Comparison of ENCODE assay signal across 21 mouse cellular contexts in the genomic region with DNA sequence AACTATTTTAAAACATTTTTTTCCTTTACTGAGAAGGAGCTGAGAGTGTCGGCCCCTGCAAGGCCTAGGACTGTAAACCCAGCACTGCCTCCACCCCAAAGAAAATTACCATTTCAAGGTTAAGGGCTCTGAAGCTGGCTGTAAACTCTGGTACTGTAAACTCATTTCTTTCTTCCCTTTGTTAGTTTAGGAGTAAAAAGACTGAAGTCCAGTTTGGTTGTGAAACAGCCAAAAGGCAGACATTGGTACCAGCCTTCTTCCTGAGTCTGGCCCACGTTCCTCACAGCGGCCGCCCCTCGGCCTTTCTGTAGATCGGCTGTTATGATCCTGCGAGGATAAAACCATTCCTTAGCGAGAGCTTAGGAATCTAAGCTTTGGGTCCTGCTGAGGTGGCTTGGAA. TPM values are rescaled to one million over a fixed set of nuclear protein-coding genes. Genes with fewer than 3 reads are reported as not detected.
"Had no signal": no experiment of that assay in that cellular context is flagged by ENCODE, and none has a peak within 500 bp of the region (broad histone marks: within the 10 kb centered on the region; RNA-seq: fewer than 3 reads in every experiment).

No protein-coding gene starts in this region.

- H3K27ac ChIP-seq: midbrain, embryonic 10.5 days; midbrain, embryonic 12.5 days; neural tube, embryonic 12.5 days; stomach, embryonic 15.5 days; stomach, postnatal 0 days had no signal

- H3K4me3 ChIP-seq: midbrain, embryonic 10.5 days; midbrain, embryonic 12.5 days; neural tube, embryonic 12.5 days; stomach, embryonic 15.5 days had no signal

- H3K9me3 ChIP-seq: midbrain, embryonic 10.5 days; midbrain, embryonic 12.5 days; neural tube, embryonic 12.5 days; stomach, embryonic 15.5 days had no signal

- DNase-seq: lung, adult 18-20 months; lung, embryonic 14.5 days; lung, postnatal 10 days; lung, postnatal 4 days; midbrain, embryonic 14.5 days; right cerebral cortex, postnatal 14 days; thymus, adult 2 months; thymus, postnatal 25 days; thymus, postnatal 4 days had no signal

- H3K4me2 ChIP-seq: lung, embryonic 14.5 days; midbrain, embryonic 12.5 days; neural tube, embryonic 12.5 days; stomach, embryonic 15.5 days had no signal

- H3K9ac ChIP-seq: lung, embryonic 14.5 days; midbrain, embryonic 12.5 days; neural tube, embryonic 12.5 days; stomach, embryonic 15.5 days had no signal

- H3K27me3 ChIP-seq: midbrain, embryonic 12.5 days; neural tube, embryonic 12.5 days; stomach, embryonic 15.5 days had no signal

RNA-seq across cellular contexts. Expression of a gene that starts 16.4 kb away (rescaled TPM):
- total RNA-seq: megakaryocyte, adult 5-6 weeks; megakaryocyte-erythroid progenitor cell, adult 5-6 weeks; midbrain, postnatal 0 days; monocyte, adult 5-6 weeks; neutrophil, adult 5-6 weeks had no signal
- polyA plus RNA-seq: spleen, adult 2 months; testis, adult 2 months; thymus, adult 2 months had no signal
